Mouse (Mus musculus): ENCODE measurements at regions not wholly inside any gene's neighbourhood (a gene's known extent, or its start where the extent isn't known, plus 50 kb on each side); places are given as distances from the start of the nearest gene placed in this dataset.

- TF ChIP-seq CTCF (IDR thresholded peaks at IDR 0.05; ENCODE audit: low read depth, low read length) (peak; percentile 61), POLR2A (IDR thresholded peaks at IDR 0.05; ENCODE audit: extremely low read depth, insufficient read depth, low read length) (no peak)
- Histone ChIP-seq H3K9ac (ENCODE audit: low read depth, low read length) (no peak overlapping the region), H3K36me3 (ENCODE audit: control insufficient read depth, insufficient read depth, low read length) (no peaks in the 10 kb centered on the region), H3K27me3 (ENCODE audit: control insufficient read depth, insufficient read depth, low read length) (no peaks in the 10 kb centered on the region), H3K79me2 (ENCODE audit: control insufficient read depth, insufficient read depth, low read length) (no peaks in the 10 kb centered on the region), H3K4me3 (ENCODE audit: insufficient read depth, low read depth, low read length) (no peak overlapping the region), H3K4me1 (ENCODE audit: control insufficient read depth, insufficient read depth, low read length) (no peaks in the 10 kb centered on the region), H3K27ac (replicated peaks; ENCODE audit: insufficient read depth, low read depth, low read length) (no peak overlapping the region)
- 7% methylated on average over 4 of the region's 4 CpGs for WGBS
- DNase-seq (ENCODE audit: extremely low read depth, low read depth, low spot score), result peak; percentile 62
Measured at GRCm38 (mm10) chr1:13784396-13784795, 2308.7 kb downstream of the 4930444P10Rik start.

- WGBS, result 79% methylated on average over 3 of the region's 3 CpGs
- H3K9ac ChIP-seq (ENCODE audit: low read depth, low read length), result no peak overlapping the region
- H3K27ac ChIP-seq (replicated peaks; ENCODE audit: insufficient read depth, low read depth, low read length), result no peak overlapping the region
- DNase-seq (ENCODE audit: extremely low read depth, low read depth, low spot score), result no peak
- H3K27me3 ChIP-seq (ENCODE audit: control insufficient read depth, insufficient read depth, low read length), result no peaks in the 10 kb centered on the region
- TF ChIP-seq POLR2A (IDR thresholded peaks at IDR 0.05; ENCODE audit: extremely low read depth, insufficient read depth, low read length) (no peak), CTCF (IDR thresholded peaks at IDR 0.05; ENCODE audit: low read depth, low read length) (no peak)
- H3K36me3 ChIP-seq (ENCODE audit: control insufficient read depth, insufficient read depth, low read length), result no peaks in the 10 kb centered on the region
- no peaks in the 10 kb centered on the region for H3K4me1 ChIP-seq (ENCODE audit: control insufficient read depth, insufficient read depth, low read length)
- no peak overlapping the region for H3K4me3 ChIP-seq (ENCODE audit: insufficient read depth, low read depth, low read length)
- no peaks in the 10 kb centered on the region for H3K79me2 ChIP-seq (ENCODE audit: control insufficient read depth, insufficient read depth, low read length)
Measured at GRCm38 (mm10) chr1:13782633-13783032, 2310.5 kb downstream of the 4930444P10Rik start.

DNA sequence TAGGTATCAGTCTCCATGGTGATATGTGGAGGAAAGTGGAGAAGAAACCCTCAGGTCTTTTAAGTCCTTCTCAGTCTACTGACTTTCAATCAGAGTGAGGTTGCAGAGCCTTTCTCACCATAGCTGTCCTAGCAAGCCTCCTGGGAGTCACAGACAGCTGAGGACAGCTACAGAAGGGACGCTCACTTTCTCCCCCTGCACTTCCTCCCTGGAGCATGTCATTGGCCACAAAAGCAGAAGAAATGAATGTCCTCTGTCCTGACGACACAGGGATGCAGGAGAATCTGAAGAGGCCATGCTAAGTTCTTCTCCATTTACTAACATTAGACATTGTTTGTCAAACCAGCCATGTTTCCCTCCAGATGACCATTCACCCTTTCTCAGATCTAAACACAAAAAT lies 2321.0 kb downstream of the 4930444P10Rik start:
- no peaks in the 10 kb centered on the region for H3K27me3 ChIP-seq (ENCODE audit: control insufficient read depth, insufficient read depth, low read length)
- H3K79me2 ChIP-seq (ENCODE audit: control insufficient read depth, insufficient read depth, low read length), result no peaks in the 10 kb centered on the region
- DNase-seq (ENCODE audit: extremely low read depth, low read depth, low spot score), result no peak
- H3K4me3 ChIP-seq (ENCODE audit: insufficient read depth, low read depth, low read length), result no peak overlapping the region
- no peak for TF ChIP-seq POLR2A (IDR thresholded peaks at IDR 0.05; ENCODE audit: extremely low read depth, insufficient read depth, low read length)
- TF ChIP-seq CTCF (IDR thresholded peaks at IDR 0.05; ENCODE audit: low read depth, low read length), result no peak
- no peaks in the 10 kb centered on the region for H3K4me1 ChIP-seq (ENCODE audit: control insufficient read depth, insufficient read depth, low read length)
- no peaks in the 10 kb centered on the region for H3K36me3 ChIP-seq (ENCODE audit: control insufficient read depth, insufficient read depth, low read length)
- WGBS, result 44% methylated on average over 2 of the region's 2 CpGs
- no peak overlapping the region for H3K27ac ChIP-seq (replicated peaks; ENCODE audit: insufficient read depth, low read depth, low read length)
- no peak overlapping the region for H3K9ac ChIP-seq (ENCODE audit: low read depth, low read length)

DNA sequence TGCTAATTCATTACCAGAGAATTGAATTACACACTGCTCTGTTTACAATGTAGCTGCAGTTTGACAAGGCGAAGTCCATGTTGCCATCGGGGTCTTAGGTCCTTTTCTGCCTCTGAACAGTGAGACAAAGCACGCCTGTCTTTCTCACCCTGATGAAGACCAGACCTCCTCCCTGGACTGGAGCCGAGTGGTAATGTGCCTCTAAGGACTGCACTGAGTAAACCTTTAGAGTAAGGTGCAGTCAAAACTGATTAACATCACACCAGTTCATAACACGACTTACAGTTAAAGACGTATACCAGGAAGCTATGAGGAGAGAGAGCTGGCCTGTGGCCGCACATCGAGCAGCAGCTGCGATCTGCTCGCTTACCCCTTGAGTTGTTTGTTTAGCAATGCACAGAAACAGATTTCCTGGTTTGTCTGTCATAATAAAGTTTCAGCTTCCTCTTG lies 2322.1 kb downstream of the 4930444P10Rik start:
- no peak overlapping the region for H3K27ac ChIP-seq (replicated peaks; ENCODE audit: insufficient read depth, low read depth, low read length)
- WGBS, result 35% methylated on average over 10 of the region's 10 CpGs
- no peak overlapping the region for H3K4me3 ChIP-seq (ENCODE audit: insufficient read depth, low read depth, low read length)

DNA sequence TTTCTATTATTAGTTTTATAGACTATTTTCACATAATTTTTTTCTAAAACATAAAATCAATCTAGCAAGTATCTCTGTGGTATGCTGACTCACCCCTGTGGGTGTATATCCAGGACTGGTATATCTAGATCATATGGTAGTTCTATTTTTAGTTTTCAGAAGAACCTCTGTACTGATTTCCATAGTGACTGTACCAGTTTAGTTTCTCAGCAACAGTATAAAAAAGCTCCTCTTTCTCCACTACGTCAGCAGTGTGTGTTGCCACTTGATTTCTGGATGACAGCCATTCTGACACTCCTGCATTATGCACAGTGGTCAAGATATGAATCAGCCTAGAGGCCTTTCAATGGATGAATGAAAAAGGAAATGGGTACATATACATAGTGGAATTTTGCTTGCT lies 2338.6 kb downstream of the A830018L16Rik start:
- Histone ChIP-seq H3K79me2 (ENCODE audit: control insufficient read depth, insufficient read depth, low read length) (no peaks in the 10 kb centered on the region), H3K9ac (ENCODE audit: low read depth, low read length) (no peak overlapping the region), H3K27ac (replicated peaks; ENCODE audit: insufficient read depth, low read depth, low read length) (no peak overlapping the region), H3K27me3 (ENCODE audit: control insufficient read depth, insufficient read depth, low read length) (no peaks in the 10 kb centered on the region), H3K4me3 (ENCODE audit: insufficient read depth, low read depth, low read length) (no peak overlapping the region), H3K4me1 (ENCODE audit: control insufficient read depth, insufficient read depth, low read length) (no peaks in the 10 kb centered on the region), H3K36me3 (ENCODE audit: control insufficient read depth, insufficient read depth, low read length) (no peaks in the 10 kb centered on the region)
- DNase-seq (ENCODE audit: extremely low read depth, low read depth, low spot score), result no peak
- WGBS, result 91% methylated on average over 1 of the region's 1 CpGs
- TF ChIP-seq POLR2A (IDR thresholded peaks at IDR 0.05; ENCODE audit: extremely low read depth, insufficient read depth, low read length) (no peak), CTCF (IDR thresholded peaks at IDR 0.05; ENCODE audit: low read depth, low read length) (no peak)

More for the DNA sequence above, 2322.1 kb downstream of the 4930444P10Rik start:
- H3K36me3 ChIP-seq (ENCODE audit: control insufficient read depth, insufficient read depth, low read length), result no peaks in the 10 kb centered on the region
- DNase-seq (ENCODE audit: extremely low read depth, low read depth, low spot score), result no peak
- TF ChIP-seq CTCF (IDR thresholded peaks at IDR 0.05; ENCODE audit: low read depth, low read length), result no peak
- no peaks in the 10 kb centered on the region for H3K79me2 ChIP-seq (ENCODE audit: control insufficient read depth, insufficient read depth, low read length)
- no peaks in the 10 kb centered on the region for H3K27me3 ChIP-seq (ENCODE audit: control insufficient read depth, insufficient read depth, low read length)
- H3K9ac ChIP-seq (ENCODE audit: low read depth, low read length), result no peak overlapping the region
- no peaks in the 10 kb centered on the region for H3K4me1 ChIP-seq (ENCODE audit: control insufficient read depth, insufficient read depth, low read length)

GRCm38 (mm10) chr1:13751381-13751780 lies 2337.5 kb downstream of the A830018L16Rik start:
- Histone ChIP-seq H3K36me3 (ENCODE audit: control insufficient read depth, insufficient read depth, low read length) (no peaks in the 10 kb centered on the region), H3K27me3 (ENCODE audit: control insufficient read depth, insufficient read depth, low read length) (no peaks in the 10 kb centered on the region), H3K79me2 (ENCODE audit: control insufficient read depth, insufficient read depth, low read length) (no peaks in the 10 kb centered on the region), H3K4me3 (ENCODE audit: insufficient read depth, low read depth, low read length) (no peak overlapping the region), H3K27ac (replicated peaks; ENCODE audit: insufficient read depth, low read depth, low read length) (no peak overlapping the region), H3K9ac (ENCODE audit: low read depth, low read length) (no peak overlapping the region), H3K4me1 (ENCODE audit: control insufficient read depth, insufficient read depth, low read length) (no peaks in the 10 kb centered on the region)
- WGBS, result 80% methylated on average over 1 of the region's 1 CpGs
- TF ChIP-seq CTCF (IDR thresholded peaks at IDR 0.05; ENCODE audit: low read depth, low read length), result no peak
- TF ChIP-seq POLR2A (IDR thresholded peaks at IDR 0.05; ENCODE audit: extremely low read depth, insufficient read depth, low read length), result no peak
- no peak for DNase-seq (ENCODE audit: extremely low read depth, low read depth, low spot score)
